Mouse (Mus musculus) C3H10T1/2 (cell line): ENCODE measurements around the gene Lypd9. TPM values are rescaled to one million over a fixed set of nuclear protein-coding genes. Genes with fewer than 3 reads are reported as not detected.

Experiments used
- polyA plus RNA-seq, 2 experiments: library from polyadenylated mRNA; unstranded; fragments of >200 nt; fragmentation: generic; extraction: Trizol; gene quantifications; one replicate each; pipeline ENCODE4 v1.2.1; 2012; ENCODE audit warnings: missing spikeins in 2 of 2

Gene Lypd9
- not detected for polyA plus RNA-seq

GRCm38 (mm10) chr11:58452759-58453158 is at the start of gene Lypd9:
TSS of gene Lypd9 (minus strand) at chr11:58452923.

GRCm38 (mm10) chr11:58502472-58502871 is 49.7 kb upstream of the Lypd9 start, which contains the start of gene Olfr331:
TSS of gene Olfr331 (minus strand) at chr11:58502572.

GRCm38 (mm10) chr11:58492455-58492854 is 39.7 kb upstream of the Lypd9 start, which contains the start of gene Olfr332:
TSS of gene Olfr332 (minus strand) at chr11:58492555.

GRCm38 (mm10) chr11:58462170-58462569 is 9.4 kb upstream of the Lypd9 start, which contains the start of gene Olfr30:
TSS of gene Olfr30 (minus strand) at chr11:58462270.

GRCm38 (mm10) chr11:58432259-58432658 is 20.5 kb downstream of the Lypd9 start, which contains the start of gene Gm12253:
TSS of gene Gm12253 (plus strand) at chr11:58432559.

GRCm38 (mm10) chr11:58420815-58421214 is 31.9 kb downstream of the Lypd9 start, which contains the start of gene 1810065E05Rik:
TSS of gene 1810065E05Rik (plus strand) at chr11:58421111.

Other genes starting within 250 kb of the Lypd9 start
- not detected for gene 4930438A08Rik, start 178.1 kb downstream of the Lypd9 start, polyA plus RNA-seq
- gene Zfp692, start 145.9 kb downstream of the Lypd9 start, polyA plus RNA-seq: 10 to 100 TPM in 1 of 2 experiments, 1 to 10 TPM in 1; 4.4 to 10.7 TPM
- 10 to 100 TPM; 15.1 to 17.3 TPM for gene Zfp672, start 122.6 kb downstream of the Lypd9 start, polyA plus RNA-seq
- gene Sh3bp5l, start 122.2 kb downstream of the Lypd9 start, polyA plus RNA-seq: 10 to 100 TPM; 17.9 to 33.6 TPM
- gene Lypd8, start 73.9 kb downstream of the Lypd9 start, polyA plus RNA-seq: not detected
- gene 1810065E05Rik, start 31.8 kb downstream of the Lypd9 start, polyA plus RNA-seq: not detected
- not detected for gene Gm12253, start 20.4 kb downstream of the Lypd9 start, polyA plus RNA-seq
- not detected for gene Olfr30, start 9.3 kb upstream of the Lypd9 start, polyA plus RNA-seq
- gene Olfr332, start 39.6 kb upstream of the Lypd9 start, polyA plus RNA-seq: not detected
- gene Olfr331, start 49.6 kb upstream of the Lypd9 start, polyA plus RNA-seq: not detected
- gene Olfr330, start 81.9 kb upstream of the Lypd9 start, polyA plus RNA-seq: not detected
- not detected for gene Olfr329-ps, start 93.5 kb upstream of the Lypd9 start, polyA plus RNA-seq
- gene Olfr328, start 102.7 kb upstream of the Lypd9 start, polyA plus RNA-seq: not detected
- not detected for gene Olfr224, start 117.6 kb upstream of the Lypd9 start, polyA plus RNA-seq
- gene Olfr325, start 124.8 kb upstream of the Lypd9 start, polyA plus RNA-seq: not detected
- gene Olfr324, start 142.2 kb upstream of the Lypd9 start, polyA plus RNA-seq: not detected
- gene 2210407C18Rik, start 163.2 kb upstream of the Lypd9 start, polyA plus RNA-seq: not detected
- gene Olfr323, start 177.6 kb upstream of the Lypd9 start, polyA plus RNA-seq: not detected
- not detected for gene Trim58, start 187.5 kb upstream of the Lypd9 start, polyA plus RNA-seq
- gene Olfr322, start 205.9 kb upstream of the Lypd9 start, polyA plus RNA-seq: not detected
- gene Olfr320, start 228.2 kb upstream of the Lypd9 start, polyA plus RNA-seq: not detected
- not detected for gene Olfr319, start 246.2 kb upstream of the Lypd9 start, polyA plus RNA-seq